Mouse (Mus musculus) adrenal gland, adult 2 months (tissue): Measurements from ENCODE around the gene E330009J07Rik. TPM values are rescaled to one million over a fixed set of nuclear protein-coding genes. Genes with fewer than 3 reads are reported as not detected.

Experiments
- polyA plus RNA-seq: library from polyadenylated mRNA; depleted of rRNA; stranded (reverse); fragments of >200 nt; gene quantifications from 2 replicates; pipeline ENCODE4 v1.2.3, GENCODE M21; 2012; rRNA removed
- total RNA-seq, 2 experiments: library from RNA; stranded (reverse); gene quantifications; 2 replicates each; pipeline ENCODE4 v1.2.3; 2021

The E330009J07Rik gene
- total and polyA plus RNA-seq, 3 experiments = 4.7 to 15.4 (median 11.9) TPM

Other genes with a start within 250 kb of the E330009J07Rik start
- gene Agk, start 111.0 kb downstream of the E330009J07Rik start, total RNA-seq = 10 to 100 TPM; 27.5 to 41.7 TPM
- gene Agk, start 111.0 kb downstream of the E330009J07Rik start, polyA plus RNA-seq = 8.1 and 10.6 TPM in 2 replicates
- gene Wee2, start 3.0 kb upstream of the E330009J07Rik start, total RNA-seq = not detected
- gene Wee2, start 3.0 kb upstream of the E330009J07Rik start, polyA plus RNA-seq = not detected in 2 replicates
- 10 to 100 TPM; 40.4 to 53.8 TPM for gene Ssbp1, start 35.2 kb upstream of the E330009J07Rik start, total RNA-seq
- gene Ssbp1, start 35.2 kb upstream of the E330009J07Rik start, polyA plus RNA-seq = 8.2 and 11.8 TPM in 2 replicates
- gene Tas2r137, start 55.1 kb upstream of the E330009J07Rik start, total RNA-seq = under 1 TPM in 1 of 2 experiments, not detected in 1; 0.26 TPM
- gene Tas2r137, start 55.1 kb upstream of the E330009J07Rik start, polyA plus RNA-seq = not detected in 2 replicates
- gene Tas2r108, start 57.4 kb upstream of the E330009J07Rik start, total RNA-seq = not detected
- not detected in 2 replicates for gene Tas2r108, start 57.4 kb upstream of the E330009J07Rik start, polyA plus RNA-seq
- gene Prss37, start 83.4 kb upstream of the E330009J07Rik start, total RNA-seq = not detected
- not detected in 2 replicates for gene Prss37, start 83.4 kb upstream of the E330009J07Rik start, polyA plus RNA-seq
- gene Olfr461, start 118.9 kb upstream of the E330009J07Rik start, total RNA-seq = not detected
- not detected in 2 replicates for gene Olfr461, start 118.9 kb upstream of the E330009J07Rik start, polyA plus RNA-seq
- not detected for gene Olfr460, start 133.4 kb upstream of the E330009J07Rik start, total RNA-seq
- not detected in 2 replicates for gene Olfr460, start 133.4 kb upstream of the E330009J07Rik start, polyA plus RNA-seq
- 1 to 10 TPM in 1 of 2 experiments, under 1 TPM in 1; 0.92 to 2.9 TPM for gene Clec5a, start 149.7 kb upstream of the E330009J07Rik start, total RNA-seq
- 0.06 TPM in 1 of 2 replicates, not detected in the other for gene Clec5a, start 149.7 kb upstream of the E330009J07Rik start, polyA plus RNA-seq
- gene Tas2r138, start 177.2 kb upstream of the E330009J07Rik start, total RNA-seq = not detected
- not detected in 2 replicates for gene Tas2r138, start 177.2 kb upstream of the E330009J07Rik start, polyA plus RNA-seq
- gene Mgam, start 192.7 kb upstream of the E330009J07Rik start, total RNA-seq = 1 to 10 TPM in 1 of 2 experiments, under 1 TPM in 1; 0.31 to 1.9 TPM
- gene Mgam, start 192.7 kb upstream of the E330009J07Rik start, polyA plus RNA-seq = 0.09 and 0.38 TPM in 2 replicates